Mouse (Mus musculus) heart, adult 18-20 months (tissue): ENCODE data around the gene Fbf1. TPM values are rescaled to one million over a fixed set of nuclear protein-coding genes. Genes with fewer than 3 reads are reported as not detected.

Experiments
- DNase-seq, 2 experiments: peaks; one replicate each; pipeline ENCODE4 v3.0.0; 2021 to 2022; ENCODE audit warnings: mixed read lengths in 1 of 2
- total RNA-seq, 2 experiments: library from RNA; stranded (reverse); gene quantifications; 2 replicates each; pipeline ENCODE4 v1.2.3; 2021

The Fbf1 gene
- total RNA-seq, 2 experiments from 2014 or later, result 13.5 to 18.1 TPM

DNA sequence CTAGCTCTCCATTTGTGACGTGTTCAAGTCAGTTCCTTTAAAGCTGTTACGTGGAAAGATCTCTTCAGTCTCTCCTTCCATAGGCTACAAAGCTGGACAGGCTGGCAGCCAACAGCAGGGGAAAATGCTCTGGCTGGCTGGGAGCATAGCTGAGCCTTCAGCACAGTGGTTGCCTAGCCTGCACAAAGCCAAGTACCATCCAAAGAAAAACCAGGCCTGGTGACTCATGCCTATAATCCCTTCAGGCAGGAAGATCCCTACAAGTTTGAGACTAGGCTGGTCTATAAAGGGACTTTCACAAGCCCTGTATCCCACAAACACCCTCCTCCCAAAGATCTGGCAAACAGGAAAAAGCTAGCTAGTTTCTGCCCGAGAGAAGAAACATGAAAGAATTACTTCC is 17.9 kb upstream of the Fbf1 start:
- DNase-seq, result peak in 1 of 2 experiments; percentile 34

DNA sequence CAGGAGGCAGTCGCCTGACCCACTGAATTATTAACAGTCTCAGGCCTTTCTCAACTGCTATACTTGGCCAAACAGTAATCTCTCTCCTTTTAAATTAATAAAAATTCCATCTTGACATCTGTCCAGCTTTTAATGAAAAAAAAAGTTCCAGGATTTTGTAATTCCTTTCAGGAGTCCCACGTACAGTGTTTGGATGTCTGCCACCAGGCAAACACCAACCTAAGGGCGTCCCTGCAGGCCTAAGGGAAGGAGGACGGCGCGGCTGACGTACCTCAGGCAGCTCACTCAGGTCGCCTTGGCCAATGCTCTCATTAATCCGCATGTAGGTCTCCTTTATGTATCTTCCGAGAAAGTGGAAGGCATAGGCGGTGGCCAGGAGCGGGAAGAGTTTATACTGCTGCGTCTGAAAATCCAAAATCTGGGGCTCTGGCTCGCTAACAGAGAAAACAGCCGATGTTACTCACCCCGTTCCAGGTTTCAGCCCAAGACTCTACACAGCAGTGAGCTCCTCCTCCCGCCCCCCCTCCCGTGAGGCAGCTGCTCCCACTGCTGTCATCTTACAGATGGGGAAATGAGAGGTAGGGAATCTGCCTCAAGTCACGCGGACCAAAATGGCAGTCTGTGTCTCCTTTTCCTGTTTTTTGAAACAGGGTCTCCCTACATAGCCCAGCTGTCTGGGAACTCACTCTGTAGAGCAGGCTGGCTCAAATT is 10.6 kb upstream of the Fbf1 start:
- DNase-seq, result no peak

DNA sequence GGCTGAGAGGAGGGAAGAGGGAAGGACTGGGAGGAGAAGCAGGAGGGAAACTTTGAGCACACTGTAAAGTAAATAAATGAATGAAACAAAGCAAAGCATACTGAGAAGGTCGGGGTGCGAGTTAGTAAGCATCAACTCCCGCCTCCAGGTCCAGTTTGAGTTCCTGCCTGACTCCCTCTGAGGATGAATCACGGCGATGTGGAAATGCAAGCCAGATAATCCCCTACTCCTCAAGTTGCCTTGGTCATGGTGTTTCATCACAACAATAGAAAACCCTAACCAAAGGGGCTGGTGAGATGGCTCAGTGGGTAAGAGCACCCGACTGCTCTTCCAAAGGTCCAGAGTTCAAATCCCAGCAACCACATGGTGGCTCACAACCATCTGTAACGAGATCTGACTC is 8.0 kb upstream of the Fbf1 start:
- no peak for DNase-seq

DNA sequence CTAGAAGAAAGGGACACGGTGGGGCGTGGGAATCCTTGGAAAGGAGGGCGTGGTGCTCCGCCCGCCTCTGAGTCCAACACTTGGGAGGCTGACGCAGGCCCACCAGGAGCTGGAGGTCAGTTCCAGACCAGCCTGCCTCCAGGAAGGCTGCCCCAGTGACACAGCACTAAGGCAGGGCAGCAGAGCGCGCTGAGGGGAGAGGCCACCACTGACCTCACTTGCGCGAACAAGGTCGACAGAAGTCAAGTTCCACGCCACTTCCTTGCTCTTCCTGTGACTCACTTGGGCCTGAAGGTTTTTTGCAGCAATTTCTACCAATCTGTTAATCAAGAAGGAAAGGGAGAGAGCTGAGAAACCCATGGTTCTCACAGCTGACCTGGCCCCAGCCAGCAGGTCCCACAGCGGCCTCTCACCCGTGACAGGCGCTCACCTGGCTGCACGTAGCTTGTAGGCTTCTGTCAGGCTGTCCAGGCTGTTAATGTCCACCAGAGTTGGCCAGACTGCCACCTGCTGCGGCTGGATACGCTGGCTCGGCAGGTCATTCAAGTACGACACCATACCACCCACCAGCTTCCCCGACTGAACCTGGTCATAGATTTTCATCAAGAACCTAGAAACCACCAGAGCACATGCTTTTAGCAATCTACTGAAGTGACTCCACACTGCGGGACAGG is 6.9 kb upstream of the Fbf1 start:
- no peak for DNase-seq

DNA sequence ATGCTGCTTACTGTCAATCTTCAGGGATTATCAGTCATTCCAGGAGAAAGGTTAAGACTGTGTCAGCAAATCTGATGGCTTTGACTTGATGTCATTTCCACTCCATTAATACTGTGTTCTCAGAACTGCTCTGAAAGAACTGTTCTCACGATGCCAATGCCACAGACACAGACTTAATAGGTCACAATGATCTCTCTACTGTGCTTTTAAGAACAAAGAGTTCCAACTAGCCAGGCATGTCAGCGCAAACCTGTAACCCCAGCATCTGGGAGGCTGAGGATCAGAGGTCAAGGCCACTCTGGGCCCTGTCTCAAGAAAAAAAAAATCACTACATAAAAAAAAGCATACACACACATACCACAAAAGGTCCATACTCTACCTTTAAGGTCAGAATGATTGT is 4.0 kb upstream of the Fbf1 start:
- no peak for DNase-seq

DNA sequence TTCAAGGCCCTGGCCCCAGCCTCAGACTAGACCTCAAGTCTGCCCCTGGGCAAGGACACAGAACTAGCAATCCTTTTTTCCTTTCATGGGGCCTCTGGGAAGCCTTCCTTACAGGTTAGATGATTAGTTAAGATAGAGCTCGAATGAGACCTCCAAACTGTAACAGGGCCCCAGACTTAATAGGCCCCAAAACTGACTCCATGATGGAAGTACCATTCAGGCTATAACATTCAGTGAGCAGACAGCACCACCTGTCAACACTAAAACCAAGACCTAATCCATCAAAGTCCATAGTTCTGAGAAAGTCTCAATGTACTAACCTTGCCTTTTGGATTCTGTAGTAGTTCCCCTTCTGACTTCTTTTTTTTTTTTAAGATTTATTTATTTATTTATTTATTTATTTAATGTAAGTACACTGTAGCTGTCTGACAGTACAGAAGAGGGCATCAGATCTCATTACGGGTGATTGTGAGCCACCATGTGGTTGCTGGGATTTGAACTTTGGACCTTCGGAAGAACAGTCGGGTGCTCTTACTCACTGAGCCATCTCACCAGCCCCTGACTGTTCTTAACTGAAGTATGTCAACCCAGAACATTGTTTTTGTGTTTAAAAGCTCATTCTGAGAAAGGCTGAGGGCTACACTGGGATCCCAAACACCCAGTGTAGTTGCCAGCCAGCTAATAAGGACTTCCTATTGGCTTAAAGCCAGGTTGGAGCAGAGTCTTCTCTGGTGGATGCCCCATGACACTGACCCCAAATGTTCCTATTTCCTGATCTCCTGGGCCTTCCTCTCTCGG is 2.2 kb upstream of the Fbf1 start:
- DNase-seq, result no peak

DNA sequence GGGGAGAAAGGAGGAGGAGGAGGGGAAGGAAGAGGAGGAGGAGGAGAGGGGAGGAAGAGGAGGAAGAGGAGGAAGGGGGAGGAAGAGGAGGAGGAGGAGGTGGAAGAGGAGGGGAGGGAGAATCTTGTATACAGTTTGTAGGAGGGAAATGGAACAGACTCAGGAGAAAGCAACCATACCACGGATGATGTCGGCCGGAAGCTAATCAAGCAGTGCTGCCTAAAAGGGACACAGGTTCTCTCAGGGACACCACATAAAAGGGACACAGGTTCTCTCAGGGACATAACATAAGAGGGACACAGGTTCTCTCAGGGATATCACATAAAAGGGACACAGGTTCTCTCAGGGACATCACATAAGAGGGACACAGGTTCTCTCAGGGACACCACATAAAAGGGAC is 1.2 kb upstream of the Fbf1 start:
- no peak for DNase-seq

DNA sequence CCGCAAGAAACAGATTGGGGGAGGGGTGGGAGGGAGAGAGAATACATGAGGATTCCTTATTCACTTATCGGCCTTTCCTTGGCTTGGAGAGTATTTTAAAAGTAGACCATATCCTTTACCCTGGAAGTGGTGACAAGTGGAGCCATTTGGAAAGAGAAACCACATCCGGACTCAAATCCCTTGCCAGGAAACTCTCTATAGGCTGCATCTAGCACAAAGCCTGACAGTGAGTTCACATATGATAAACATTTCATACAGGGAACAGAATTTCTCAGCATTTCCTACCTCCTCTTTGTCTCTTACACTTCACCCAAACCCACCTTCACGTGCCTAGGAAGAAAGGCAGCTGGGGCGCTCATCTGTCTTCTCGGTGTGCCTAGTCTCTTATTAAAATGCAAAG is 734 bp downstream of the Fbf1 start:
- DNase-seq, result peak in 1 of 2 experiments; percentile 21

DNA sequence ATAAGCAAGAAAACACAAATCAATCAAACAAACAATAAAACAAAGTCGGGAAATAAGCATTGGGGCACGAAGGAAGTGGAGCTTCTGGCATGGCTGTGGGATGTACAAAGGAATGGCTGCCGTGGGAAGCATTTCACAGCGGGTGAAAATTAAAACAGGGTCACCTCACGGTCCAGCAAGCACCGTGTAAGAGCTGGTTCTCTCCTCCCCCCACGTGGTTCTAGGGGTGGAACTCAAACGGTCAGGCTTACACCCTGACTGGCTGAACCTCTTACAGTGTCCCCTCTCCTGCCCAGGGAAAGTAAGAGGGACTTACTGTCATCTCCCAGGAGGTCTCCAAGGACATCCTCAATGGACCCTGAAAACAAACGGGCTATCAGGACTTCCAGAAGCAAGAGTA is 5.0 kb downstream of the Fbf1 start:
- no peak for DNase-seq

DNA sequence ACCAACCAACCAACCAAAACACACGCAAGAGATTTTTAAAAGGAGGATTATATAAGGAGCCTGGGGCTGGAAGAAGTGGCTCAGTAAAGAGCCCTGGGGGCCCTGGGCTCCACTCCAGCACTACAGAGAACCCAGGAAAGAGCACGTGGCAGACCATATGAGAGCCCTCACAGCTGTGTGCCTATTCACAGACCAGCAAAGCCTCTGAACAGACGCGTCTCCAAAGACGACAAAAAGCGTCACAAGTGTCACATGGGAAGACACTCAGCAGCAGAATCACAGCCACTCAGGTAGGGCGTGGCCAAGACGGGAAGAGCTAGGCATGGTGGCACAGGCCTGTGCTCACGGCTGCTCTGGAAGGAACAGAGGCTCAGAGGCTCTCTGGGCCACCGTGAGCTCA is 5.8 kb downstream of the Fbf1 start:
- no peak for DNase-seq

DNA sequence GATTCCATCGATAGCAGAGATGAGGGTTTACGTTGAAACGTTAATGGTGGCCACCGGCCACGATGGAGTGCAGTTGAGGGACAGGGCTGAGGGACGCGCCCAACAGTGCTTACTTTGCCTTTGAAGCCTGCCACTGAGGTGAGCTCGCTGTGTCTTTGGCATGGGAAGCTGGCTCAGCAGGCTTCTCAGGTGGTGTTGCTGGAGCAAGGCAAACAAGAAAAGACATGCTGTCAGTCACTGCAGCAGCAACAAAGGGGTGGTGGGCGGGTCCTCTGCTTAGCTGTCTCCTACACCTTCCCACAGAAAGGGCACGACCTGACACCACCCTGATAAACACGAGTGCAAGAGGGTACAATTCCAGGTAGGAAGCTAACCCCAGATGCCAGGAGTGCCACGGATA is 6.7 kb downstream of the Fbf1 start:
- no peak for DNase-seq

DNA sequence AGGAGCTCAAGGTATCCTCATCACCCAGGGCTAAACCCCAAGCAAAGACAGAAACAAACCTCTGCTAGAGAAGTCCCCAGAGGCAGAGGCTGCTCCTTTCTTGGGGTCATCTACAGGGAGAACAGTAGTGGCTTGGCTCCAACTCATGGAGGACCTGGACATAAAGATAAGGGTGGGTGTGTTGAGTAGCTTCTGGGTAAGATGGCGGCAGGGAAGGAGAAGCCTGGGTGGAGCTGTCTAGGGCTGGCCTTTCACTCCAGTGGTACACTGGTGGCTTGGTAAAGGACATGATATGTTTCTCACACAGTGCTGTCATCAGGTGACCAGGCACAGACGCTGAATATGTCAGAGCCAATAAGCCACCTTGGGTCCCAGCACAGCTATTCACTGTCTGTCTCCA is 17.0 kb downstream of the Fbf1 start:
- no peak for DNase-seq

DNA sequence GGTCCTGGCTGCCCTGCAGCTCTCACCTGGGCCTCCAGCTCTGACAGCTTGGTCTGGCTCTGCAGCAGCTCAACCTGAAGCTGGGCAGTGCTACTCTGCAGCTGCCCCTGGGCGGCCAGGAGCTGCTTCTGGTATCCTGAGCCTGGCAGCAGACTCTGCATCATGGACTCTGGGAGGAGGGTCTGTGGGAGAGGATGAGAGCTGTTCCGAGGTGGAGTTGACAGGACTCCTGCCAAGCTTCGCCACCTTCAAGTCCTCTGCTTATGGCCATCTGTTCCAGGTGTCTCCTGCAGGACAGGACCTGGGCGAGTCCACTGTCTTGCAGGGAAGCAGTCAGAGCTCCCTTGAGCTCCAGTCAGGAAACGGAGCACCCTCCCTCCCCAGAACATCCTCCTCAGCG is 18.6 kb downstream of the Fbf1 start:
- no peak for DNase-seq

DNA sequence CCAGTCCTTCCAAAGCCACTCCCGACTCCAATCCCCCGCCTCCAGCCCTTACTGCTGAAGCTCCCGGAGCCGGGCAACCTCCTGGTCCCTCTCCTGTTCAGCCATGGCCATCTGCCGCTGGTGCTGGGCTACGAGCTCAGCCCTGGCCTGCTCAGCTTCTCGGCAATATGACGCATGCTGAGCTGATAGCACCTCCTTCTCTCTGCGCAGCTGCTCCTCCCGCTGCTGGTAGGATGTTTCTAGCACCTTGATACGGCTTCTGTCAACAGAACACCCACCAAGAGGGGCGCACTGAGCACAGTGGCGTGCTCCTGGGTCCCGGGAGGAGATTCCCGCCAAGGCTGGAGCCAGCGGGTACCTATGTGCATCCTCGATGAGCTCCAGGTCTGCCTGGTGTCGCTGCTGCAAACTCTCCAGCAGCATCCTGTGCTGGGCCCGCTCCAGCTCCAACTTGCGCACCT is 19.2 kb downstream of the Fbf1 start:
- no peak for DNase-seq

DNA sequence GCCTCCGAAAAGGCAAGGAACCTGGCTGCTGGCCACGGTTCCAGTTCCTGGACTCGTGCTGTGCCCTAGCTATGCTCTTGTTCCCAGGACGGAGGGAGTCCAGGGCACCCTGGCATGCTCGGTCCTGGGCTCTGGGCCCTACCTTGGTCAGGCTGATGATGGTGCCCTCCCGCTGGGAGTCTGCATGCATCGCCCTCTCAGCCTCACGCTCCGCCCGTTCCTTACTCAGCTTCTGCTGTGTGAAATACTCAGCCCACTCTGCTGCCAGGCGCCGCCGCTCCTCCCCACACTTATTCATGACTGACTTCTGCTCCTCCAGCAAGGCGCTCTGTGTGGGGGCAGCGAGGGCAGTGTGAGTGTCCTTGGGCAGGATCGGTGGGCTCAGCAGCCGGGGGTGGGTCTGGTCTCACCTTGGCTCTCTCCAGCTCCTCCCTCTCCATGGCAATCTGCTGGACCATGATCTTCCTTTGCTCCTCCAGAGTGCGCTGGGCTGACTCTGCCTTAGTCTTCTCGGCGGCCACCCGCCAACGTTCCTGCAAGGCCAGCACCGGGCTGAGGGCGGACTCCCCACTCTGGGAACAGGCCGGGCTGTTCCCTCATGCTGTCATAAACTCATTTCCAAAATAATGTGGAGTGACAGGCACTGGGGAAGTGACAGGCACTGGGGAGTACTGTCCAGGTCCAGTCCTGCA is 21.5 kb downstream of the Fbf1 start:
- DNase-seq, result peak; percentile 28 to 41

DNA sequence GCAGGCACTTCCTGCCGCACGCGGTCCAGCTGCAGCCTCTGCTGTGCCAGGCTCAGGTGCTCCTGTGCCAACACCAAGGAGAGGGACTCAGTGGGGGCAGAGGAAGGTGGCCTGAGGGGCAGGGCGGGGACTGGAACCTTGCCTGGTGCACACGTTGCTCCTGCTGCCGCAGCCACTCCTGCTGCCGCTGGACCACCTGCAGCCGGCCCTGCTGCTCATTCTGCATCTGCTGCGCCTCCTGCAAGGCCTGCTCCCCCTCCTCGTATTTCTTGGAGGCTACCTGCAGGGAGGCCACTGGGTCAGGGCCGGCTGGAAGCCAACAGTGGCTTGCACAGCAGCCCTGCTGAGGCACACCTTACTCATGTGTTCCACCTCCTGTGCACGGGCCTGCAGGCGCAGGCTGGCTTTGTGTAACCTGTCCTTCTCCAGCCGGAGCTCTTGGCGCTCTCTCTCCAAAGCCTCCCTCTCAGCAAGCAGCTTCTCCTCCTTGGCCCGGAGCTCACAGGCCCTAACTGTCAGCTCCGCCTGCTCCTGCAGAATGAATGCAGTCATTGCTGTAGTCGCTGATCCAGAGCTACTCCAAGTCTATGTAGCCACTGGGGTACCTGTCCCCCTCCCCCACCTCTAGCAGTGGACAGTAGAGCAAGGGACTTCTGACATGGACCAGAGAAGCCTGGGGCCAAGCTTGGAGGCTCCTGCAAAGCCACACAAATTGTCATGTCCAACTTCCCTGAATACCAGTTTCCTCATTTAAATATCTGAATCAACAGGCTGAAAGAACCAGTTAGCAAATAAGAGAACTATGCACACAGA is 22.3 kb downstream of the Fbf1 start:
- no peak for DNase-seq

DNA sequence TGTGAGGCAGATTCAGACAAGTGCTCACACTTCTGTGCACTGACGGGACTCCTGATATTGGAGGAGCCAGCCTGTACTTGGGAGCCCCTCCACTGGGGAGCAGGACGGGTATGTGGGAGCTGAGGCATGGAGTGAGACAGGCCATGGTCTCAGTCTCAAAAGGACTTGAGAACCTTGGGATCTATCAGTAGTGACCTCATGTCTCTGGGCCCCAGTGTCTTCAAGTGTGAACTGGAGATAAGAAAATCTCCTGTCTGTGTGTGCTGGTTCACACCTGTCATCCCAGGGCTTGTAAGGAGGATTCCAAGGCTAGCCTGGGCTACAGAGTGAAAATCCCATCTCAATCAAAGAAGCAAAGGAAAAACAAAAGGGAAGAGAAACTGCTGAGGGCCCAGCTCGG is 24.5 kb downstream of the Fbf1 start:
- DNase-seq, result no peak

DNA sequence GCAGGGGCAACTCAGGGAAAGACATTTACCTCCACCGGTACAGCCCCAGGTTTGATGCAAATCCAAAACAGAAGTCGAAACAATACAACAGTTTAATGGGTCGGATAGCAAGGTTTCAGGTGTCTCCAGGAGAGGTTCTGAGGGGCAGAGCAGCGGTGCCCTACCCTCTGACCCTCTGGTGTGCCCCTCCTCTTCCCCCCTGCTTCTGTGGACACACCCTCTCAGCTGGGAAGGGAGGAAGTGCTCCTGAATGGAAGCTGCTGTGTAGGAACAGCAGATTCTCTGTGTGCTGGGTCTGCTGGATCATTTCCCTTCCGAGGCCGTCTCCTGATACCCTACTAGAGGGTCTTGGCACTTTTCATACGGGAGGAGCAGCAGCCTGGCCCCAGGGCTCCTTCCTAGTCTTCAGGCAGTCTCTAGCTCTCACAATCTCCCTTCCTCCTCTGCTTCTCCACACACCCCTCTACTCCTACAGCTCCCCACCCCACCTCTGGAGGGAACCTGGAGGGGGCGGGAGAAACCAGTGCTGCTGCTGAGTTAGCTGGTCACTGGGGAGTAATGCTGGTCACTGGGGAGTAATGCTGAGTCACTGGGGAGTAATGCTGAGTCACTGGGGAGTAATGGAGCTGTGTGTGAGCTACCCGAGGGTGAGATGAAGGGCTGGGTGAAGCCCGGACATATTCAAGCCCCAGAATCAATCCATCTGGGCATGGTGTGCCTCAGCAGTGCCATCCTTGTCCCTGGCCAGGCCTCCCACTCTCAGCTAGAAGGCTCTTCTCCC is 25.6 kb downstream of the Fbf1 start:
- DNase-seq, result no peak

DNA sequence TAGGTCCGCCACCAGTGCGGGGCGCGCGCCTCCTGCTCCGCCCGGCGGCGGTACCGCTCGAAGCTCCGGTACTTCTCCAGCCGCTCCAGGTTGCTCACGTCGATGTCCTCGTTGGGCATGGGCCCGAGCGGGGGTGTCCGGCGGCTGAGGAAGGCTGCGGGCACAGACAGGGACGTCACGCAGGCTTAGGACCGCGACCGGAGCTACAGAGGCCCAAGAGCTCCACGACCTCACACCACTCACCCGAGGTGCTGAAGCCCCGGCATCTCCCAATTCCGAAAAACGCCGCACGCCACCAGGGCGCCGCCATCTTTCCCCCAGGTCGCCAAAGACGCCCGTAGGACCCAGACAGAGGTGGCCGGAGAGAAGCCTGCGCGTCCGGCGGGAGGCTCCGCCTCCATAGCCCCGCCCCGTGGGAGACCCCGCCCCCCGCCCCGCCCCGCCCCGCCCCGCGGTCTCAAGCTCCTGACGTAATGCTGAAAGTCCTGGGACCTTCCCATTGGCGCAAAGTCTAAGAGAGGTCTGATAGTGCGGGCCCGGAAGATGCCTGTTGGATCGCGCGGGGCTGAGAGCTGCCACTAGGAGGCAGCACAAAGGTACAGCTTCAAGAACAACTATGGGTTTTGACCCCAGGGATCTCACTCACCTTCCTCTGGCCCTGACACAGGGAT is 29.4 kb downstream of the Fbf1 start, which contains the start of gene Mrpl38:
Gene Mrpl38 (minus strand): TSS at position 401 of the 671 bp plus-strand sequence.
- DNase-seq, result peak; percentile 91 to 94

DNA sequence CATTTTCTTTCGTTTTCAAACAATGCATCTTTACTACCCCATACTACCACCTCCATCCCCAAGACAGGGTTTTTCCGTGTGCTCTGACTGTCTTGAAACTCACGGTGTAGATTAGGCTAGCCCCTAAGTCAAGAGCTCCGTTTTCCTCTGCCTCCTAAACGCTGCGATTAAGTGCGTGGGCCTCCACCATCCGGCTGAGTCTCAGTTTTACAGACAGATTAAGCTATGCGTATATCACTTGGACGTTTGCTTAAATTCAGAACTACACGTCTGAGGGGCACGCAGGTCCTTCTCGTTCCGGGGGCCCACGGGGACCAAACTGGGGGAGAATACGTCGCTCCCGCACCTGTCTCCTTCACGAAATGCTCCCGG is 29.9 kb downstream of the Fbf1 start:
- no peak for DNase-seq
